Mouse (Mus musculus) thymus, adult 2 months (tissue): Measurements from ENCODE around the gene Icmt. TPM values are rescaled to one million over a fixed set of nuclear protein-coding genes. Genes with fewer than 3 reads are reported as not detected.

Experiments
- DNase-seq: peaks from one replicate; pipeline ENCODE4 v3.0.0; 2021
- H3K27ac ChIP-seq: fragments of 200-500 bp; 2 replicates; pipeline ENCODE4 v1.5.1; 2012; ENCODE audit warnings: low read length, control low read depth; ENCODE audit not compliant: control insufficient read depth, insufficient read depth
- H3K27me3 ChIP-seq: fragments of 200-500 bp; 2 replicates; pipeline ENCODE4 v1.6.1; 2012; ENCODE audit warnings: mild to moderate bottlenecking, low read length, moderate library complexity, mixed read lengths; ENCODE audit not compliant: control insufficient read depth, insufficient read depth
- H3K36me3 ChIP-seq: fragments of 200-500 bp; 2 replicates; pipeline ENCODE4 v1.6.1; 2012; ENCODE audit warnings: mild to moderate bottlenecking, low read length, moderate library complexity; ENCODE audit not compliant: control insufficient read depth, insufficient read depth
- H3K4me1 ChIP-seq: fragments of 200-500 bp; replicated peaks from 2 replicates; pipeline ENCODE4 v1.6.1; 2012; ENCODE audit warnings: low read length; ENCODE audit not compliant: control insufficient read depth, insufficient read depth
- H3K4me3 ChIP-seq: fragments of 200-500 bp; 2 replicates; pipeline ENCODE4 v1.5.1; 2012; ENCODE audit warnings: mild to moderate bottlenecking, low read length, control low read depth, moderate library complexity; ENCODE audit not compliant: control insufficient read depth, insufficient read depth
- CTCF ChIP-seq: fragments of 200-500 bp; IDR thresholded peaks from 2 replicates; pipeline ENCODE4 v1.5.1; 2012; ENCODE audit warnings: mild to moderate bottlenecking, control low read depth, low read length, moderate library complexity, borderline replicate concordance; ENCODE audit not compliant: control insufficient read depth, poor library complexity, insufficient read depth; ENCODE audit errors: extremely low read depth
- POLR2A ChIP-seq: fragments of 200-500 bp; IDR thresholded peaks from 2 replicates; pipeline ENCODE4 v1.6.1; 2012; ENCODE audit warnings: mild to moderate bottlenecking, low read length, control low read depth, moderate library complexity; ENCODE audit not compliant: control insufficient read depth, poor library complexity, insufficient read depth; ENCODE audit errors: extremely low read depth
- WGBS: fragments of 180-500 bp; shearing (Covaris S2); methylation state at CpG from one replicate; pipeline ENCODE4 v1.1.7; 2018; 5-methylcytosine and 5-hydroxymethylcytosine counted together
- polyA plus RNA-seq: library from polyadenylated mRNA; depleted of rRNA; stranded (reverse); fragments of >200 nt; gene quantifications from 2 replicates; pipeline ENCODE4 v1.2.3, GENCODE M21; 2012

Gene Icmt
- polyA plus RNA-seq, 1 experiment, result 42.6 TPM

DNA sequence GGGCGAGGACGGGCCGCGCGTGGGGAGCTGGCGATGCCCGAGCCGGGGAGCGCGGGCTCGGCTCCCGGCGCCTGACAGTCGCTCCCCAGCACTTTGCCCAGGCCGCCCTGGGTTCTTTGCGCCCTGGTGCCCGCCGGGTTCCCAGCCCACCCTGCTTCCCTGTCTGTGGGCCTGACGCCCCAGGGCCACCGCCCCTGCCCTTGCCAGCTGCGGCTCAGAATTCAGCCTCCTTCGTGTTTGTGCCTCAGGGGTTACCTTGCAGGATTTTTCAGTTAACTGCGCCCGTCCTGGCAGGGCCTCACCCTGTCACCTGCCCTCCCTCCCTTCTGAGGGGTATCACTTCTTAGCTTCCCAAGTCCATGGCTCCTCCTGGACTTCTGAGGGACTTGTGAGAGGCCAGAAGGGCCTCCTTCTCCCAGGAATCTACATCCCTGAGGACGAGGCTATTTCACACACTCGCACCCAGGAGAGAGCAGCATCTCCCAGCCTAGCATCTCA lies 42.3 kb downstream of the Icmt start:
- no peak overlapping the region for H3K4me3 ChIP-seq
- TF ChIP-seq CTCF (no peak), POLR2A (no peak)
- WGBS, result 10% methylated on average over 24 of the region's 26 CpGs
- peaks cover under 1% of the 10 kb centered on the region for H3K36me3 ChIP-seq
- peaks cover 16% of the 10 kb centered on the region for H3K27me3 ChIP-seq
- H3K27ac ChIP-seq, result no peak overlapping the region
- no peak for DNase-seq
- H3K4me1 ChIP-seq, result peaks cover 7% of the 10 kb centered on the region; the same call in 1 of the 2 replicates

DNA sequence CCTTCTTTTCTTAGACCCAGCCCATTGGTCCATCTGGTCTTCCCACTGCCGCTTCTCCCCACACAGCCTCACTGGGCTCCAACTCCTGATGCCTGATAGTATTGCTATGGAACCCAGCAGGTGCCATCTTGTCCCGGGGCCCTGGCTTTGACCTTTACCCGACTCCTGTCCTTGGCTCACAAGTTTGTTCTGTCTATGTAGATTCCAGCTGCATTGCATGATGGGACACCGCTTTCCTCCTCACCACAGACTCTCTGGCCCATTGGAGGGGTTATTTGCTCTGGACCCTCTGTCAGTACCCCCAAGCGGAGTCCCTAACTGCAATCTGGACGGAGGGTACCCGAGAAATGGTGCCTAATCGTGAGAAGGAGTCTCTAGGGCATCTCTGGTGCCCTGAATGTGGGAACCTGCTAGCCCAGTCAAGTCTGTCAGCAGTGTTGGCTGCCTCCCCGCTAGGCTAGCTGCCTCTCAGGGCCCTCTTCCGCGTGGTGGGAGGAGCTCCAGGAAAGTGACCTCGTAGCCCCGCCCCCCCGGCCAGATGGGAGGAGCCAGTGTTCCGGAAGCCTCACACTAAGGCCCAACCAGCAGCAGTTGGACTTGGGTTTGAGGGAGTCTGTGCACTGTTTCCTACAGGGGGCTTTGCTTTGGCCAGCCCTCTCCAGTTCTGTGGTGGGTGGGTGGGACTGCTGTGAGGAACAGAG lies 43.7 kb downstream of the Icmt start:
- WGBS, result 49% methylated on average over 15 of the region's 15 CpGs
- TF ChIP-seq POLR2A, result no peak
- TF ChIP-seq CTCF, result no peak
- Histone ChIP-seq H3K4me3 (no peak overlapping the region), H3K36me3 (no peaks in the 10 kb centered on the region), H3K27ac (no peak overlapping the region), H3K27me3 (peaks cover 16% of the 10 kb centered on the region), H3K4me1 (peaks cover 7% of the 10 kb centered on the region; the same call in 1 of the 2 replicates)
- peak; percentile 11 for DNase-seq

DNA sequence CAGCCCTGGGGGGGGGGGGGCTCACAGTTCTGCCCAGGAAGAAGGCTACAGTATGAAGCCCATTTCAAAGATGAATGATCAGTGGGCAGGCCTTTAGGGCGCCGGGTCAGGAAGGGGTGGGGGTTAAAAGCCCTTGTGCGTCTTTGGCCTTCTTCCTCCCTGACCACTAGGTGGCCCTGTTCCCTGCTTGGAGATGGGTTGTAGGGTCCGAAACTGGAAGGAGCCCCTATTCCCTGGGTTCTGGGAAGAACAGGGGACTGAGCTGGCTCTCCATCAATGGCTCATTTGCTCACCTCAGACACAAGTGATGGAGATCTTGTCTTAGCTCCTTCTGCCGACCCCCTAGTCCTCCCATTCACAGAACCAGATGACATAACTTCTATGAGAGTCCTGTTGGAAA lies 46.3 kb downstream of the Icmt start:
- Histone ChIP-seq H3K27me3 (peaks cover 16% of the 10 kb centered on the region), H3K4me1 (peaks cover 7% of the 10 kb centered on the region; the same call in 1 of the 2 replicates), H3K27ac (no peak overlapping the region), H3K4me3 (no peak overlapping the region), H3K36me3 (no peaks in the 10 kb centered on the region)
- TF ChIP-seq CTCF, result peak; percentile 34; the same call in 1 of the 2 replicates
- TF ChIP-seq POLR2A, result no peak
- WGBS, result 13% methylated on average over 5 of the region's 5 CpGs
- peak; percentile 18 for DNase-seq

DNA sequence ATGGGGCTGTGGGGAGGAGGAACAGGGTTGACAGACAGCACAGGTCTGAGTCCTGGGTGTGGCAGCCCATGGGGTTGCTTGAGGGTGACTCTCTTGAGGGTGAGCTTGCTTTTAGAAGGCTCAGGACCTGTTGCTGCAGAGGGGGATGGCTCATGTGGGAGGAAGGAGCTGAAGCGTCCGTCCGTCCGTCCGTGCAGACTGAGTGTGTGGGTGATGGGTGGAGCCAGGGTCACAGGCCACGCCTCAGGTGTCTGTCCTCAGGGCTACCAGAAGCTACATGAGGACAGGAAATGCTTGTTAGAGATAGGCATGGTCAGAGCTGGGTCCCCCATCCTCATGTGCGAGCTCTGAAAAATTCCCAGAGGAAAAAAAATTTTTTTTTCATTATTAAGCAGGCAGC lies 47.6 kb downstream of the Icmt start:
- H3K4me1 ChIP-seq, result no peaks in the 10 kb centered on the region

DNA sequence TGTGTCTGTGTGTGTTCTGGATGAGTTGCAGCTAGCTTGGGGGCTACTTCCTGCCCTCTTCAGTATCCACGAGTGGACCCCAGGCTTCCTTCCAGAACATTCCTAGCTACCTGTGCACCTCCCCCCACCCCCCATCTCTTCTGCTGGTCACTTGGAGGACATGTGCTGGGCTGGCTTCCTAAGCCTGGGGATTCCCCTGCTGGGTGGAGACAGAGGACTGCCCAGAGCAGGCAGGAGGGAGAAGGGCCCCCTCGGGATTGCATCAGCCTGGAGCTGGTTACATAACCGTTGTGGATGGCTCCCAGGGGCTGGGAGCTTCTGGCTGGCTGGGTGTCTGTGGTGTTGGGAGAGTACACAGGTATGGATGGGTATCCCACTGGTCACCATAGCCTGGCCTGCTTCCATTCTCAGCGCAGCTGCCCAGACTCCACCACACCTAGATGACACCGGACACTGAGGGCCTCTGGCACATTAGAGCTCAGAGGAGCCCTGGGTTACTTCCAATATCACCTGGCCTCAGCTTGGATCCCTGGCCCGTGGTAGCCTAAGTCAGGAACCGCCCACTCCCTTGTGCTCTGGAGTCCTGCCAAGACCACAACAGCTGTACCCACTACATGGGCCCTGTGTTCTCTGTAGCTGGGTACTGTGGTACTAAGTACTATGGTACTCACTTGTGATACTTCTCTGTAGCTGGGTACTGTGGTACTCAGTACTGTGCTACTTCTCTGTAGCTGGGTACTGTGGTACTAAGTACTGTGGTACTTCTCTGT lies 48.3 kb downstream of the Icmt start:
- no peak for DNase-seq
- 38% methylated on average over 7 of the region's 7 CpGs for WGBS
- no peak overlapping the region for H3K4me3 ChIP-seq
- peaks cover 4% of the 10 kb centered on the region for H3K27me3 ChIP-seq
- H3K4me1 ChIP-seq, result no peaks in the 10 kb centered on the region
- no peak overlapping the region for H3K27ac ChIP-seq
- no peaks in the 10 kb centered on the region for H3K36me3 ChIP-seq
- TF ChIP-seq POLR2A (no peak), CTCF (no peak)

More for the DNA sequence above, 47.6 kb downstream of the Icmt start:
- TF ChIP-seq POLR2A, result no peak
- no peak for TF ChIP-seq CTCF
- peaks cover 6% of the 10 kb centered on the region for H3K27me3 ChIP-seq
- no peaks in the 10 kb centered on the region for H3K36me3 ChIP-seq
- 48% methylated on average over 7 of the region's 7 CpGs for WGBS
- H3K4me3 ChIP-seq, result no peak overlapping the region
- no peak for DNase-seq
- no peak overlapping the region for H3K27ac ChIP-seq

DNA sequence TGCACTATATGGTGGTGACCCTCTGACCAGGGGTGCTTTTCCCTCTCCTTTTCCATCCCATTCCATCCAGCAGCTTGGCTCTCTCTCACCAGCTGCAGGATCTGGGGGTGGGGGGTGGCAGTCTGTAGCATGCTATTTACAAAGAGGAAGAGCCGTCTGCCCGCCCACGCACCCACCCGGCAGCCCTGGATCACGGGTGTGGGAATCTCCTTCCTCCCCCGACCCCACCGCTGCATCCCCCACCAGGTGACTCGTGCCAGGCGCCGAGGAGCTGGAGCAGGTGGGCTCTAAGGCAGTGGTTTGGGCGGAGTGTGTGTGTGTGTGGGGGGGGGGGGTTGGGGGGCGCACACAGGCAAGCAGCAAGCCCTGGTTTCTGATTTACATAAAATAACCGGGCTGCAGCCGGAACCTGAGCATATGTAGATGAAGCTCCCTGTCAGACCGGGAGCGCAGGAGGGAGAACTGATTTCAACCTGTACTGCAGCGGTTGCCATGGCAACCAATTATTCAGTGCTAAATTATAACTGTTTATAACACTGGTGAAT lies 52.9 kb downstream of the Icmt start:
- Histone ChIP-seq H3K27ac (no peak overlapping the region), H3K4me3 (no peak overlapping the region), H3K27me3 (peaks cover 4% of the 10 kb centered on the region; the same call in 1 of the 2 replicates), H3K4me1 (no peaks in the 10 kb centered on the region), H3K36me3 (no peaks in the 10 kb centered on the region)
- DNase-seq, result no peak
- no peak for TF ChIP-seq POLR2A
- no peak for TF ChIP-seq CTCF
- WGBS, result 3% methylated on average over 17 of the region's 17 CpGs
